Comparison of ENCODE assay signal across 8 mouse cellular contexts in the genomic region with DNA sequence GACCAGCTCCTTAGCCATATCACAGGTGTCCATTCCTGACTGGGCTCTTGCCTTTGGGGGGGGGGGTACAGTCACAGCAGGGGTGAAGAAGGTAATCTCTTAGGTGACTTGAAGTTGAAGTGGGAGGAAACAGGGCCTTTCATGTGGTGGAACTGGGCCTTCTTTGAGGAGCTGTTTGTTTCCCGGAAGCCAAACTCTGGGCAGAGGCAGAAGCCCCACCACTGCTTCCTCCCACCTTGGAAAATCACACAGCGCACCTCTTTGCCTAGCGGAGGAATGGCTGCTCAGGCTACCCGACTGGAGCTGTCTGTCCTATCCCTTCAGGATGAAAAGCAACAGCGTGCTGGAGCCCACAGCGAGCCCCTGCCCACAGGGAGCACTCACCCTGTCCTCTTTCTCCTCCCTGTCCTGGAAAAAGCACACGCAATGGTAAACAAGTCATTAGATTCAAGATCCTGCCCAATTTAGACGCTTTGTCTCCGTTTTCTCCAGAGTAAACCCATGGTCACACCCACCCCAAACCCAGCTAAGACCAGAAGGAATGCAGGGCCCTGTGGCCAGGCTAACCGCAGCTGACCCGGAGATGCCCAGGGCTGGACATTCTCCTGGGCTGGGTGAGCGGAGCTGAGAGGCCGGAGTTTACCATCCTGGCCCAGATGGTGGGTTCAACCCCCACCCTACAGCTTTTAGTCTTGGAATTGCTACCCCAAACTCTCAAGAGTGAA. TPM values are rescaled to one million over a fixed set of nuclear protein-coding genes. Genes with fewer than 3 reads are reported as not detected.
DNase-seq lines count a peak whose midpoint lies in the region; ATAC-seq and TF ChIP-seq lines count a peak whose summit lies in the region.
"Had no signal": no experiment of that assay in that cellular context is flagged by ENCODE, and none has a peak within 500 bp of the region (broad histone marks: within the 10 kb centered on the region; RNA-seq: fewer than 3 reads in every experiment).

No protein-coding gene starts in this region.

- TF ChIP-seq CTCF in layer of hippocampus, adult 2 months (conservative IDR thresholded peaks at IDR 0.05): no peak
- no peak for TF ChIP-seq CTCF in bone marrow, adult 2 months (IDR thresholded peaks at IDR 0.05; ENCODE audit: control insufficient read depth, insufficient read depth, low read length)

- ATAC-seq in intestine, embryonic 15.5 days: no peak
- peak; percentile 8; the same call in 1 of the 2 replicates for ATAC-seq in stomach, embryonic 16.5 days (ENCODE audit: insufficient read depth, low FRiP score)
- no peak for ATAC-seq in forebrain, embryonic 14.5 days
- ATAC-seq: forebrain, embryonic 15.5 days had no signal

- peak overlapping the region; percentile 39 for H3K4me2 ChIP-seq in intestine, embryonic 15.5 days (replicated peaks)
- H3K4me2 ChIP-seq in stomach, embryonic 16.5 days (ENCODE audit: low read depth, low read length): peak overlapping the region; percentile 36; the same call in 1 of the 2 replicates
- no peak overlapping the region for H3K4me2 ChIP-seq in forebrain, embryonic 14.5 days (ENCODE audit: low read length)
- H3K4me2 ChIP-seq: forebrain, embryonic 15.5 days had no signal

- no peaks in the 10 kb centered on the region for H3K27me3 ChIP-seq in intestine, embryonic 15.5 days (replicated peaks)
- H3K27me3 ChIP-seq in stomach, embryonic 16.5 days (ENCODE audit: control insufficient read depth, insufficient read depth, low read length): no peaks in the 10 kb centered on the region
- no peaks in the 10 kb centered on the region for H3K27me3 ChIP-seq in forebrain, embryonic 14.5 days (replicated peaks; ENCODE audit: control insufficient read depth, insufficient read depth, low read length)
- H3K27me3 ChIP-seq: forebrain, embryonic 15.5 days had no signal

- H3K4me1 ChIP-seq in bone marrow, adult 2 months (ENCODE audit: control insufficient read depth, insufficient read depth, low read length): peaks cover 21% of the 10 kb centered on the region
- peaks cover 16% of the 10 kb centered on the region for H3K4me1 ChIP-seq in intestine, embryonic 15.5 days (replicated peaks)
- peaks cover 15% of the 10 kb centered on the region for H3K4me1 ChIP-seq in stomach, embryonic 16.5 days (ENCODE audit: control insufficient read depth, insufficient read depth, low read length)
- H3K4me1 ChIP-seq in forebrain, embryonic 14.5 days (ENCODE audit: control insufficient read depth, insufficient read depth, low read length): no peaks in the 10 kb centered on the region
- H3K4me1 ChIP-seq: forebrain, embryonic 15.5 days had no signal

- DNase-seq in layer of hippocampus, adult 2 months (ENCODE audit: low spot score in 2 of 2): no peak
- DNase-seq in layer of hippocampus, adult 8-10 months (ENCODE audit: low spot score in 2 of 2): no peak
- no peak for DNase-seq in frontal cortex, postnatal 10 days (ENCODE audit: low spot score in 2 of 2)
- no peak for DNase-seq in forebrain, embryonic 14.5 days (ENCODE audit: low spot score)

- no peak overlapping the region for H3K9ac ChIP-seq in intestine, embryonic 15.5 days
- H3K9ac ChIP-seq in stomach, embryonic 16.5 days (ENCODE audit: low read length): peak overlapping the region; percentile 6; the same call in 1 of the 2 replicates
- H3K9ac ChIP-seq in forebrain, embryonic 14.5 days (ENCODE audit: low read length): no peak overlapping the region
- H3K9ac ChIP-seq: forebrain, embryonic 15.5 days had no signal

- H3K36me3 ChIP-seq in intestine, embryonic 15.5 days: no peaks in the 10 kb centered on the region
- no peaks in the 10 kb centered on the region for H3K36me3 ChIP-seq in stomach, embryonic 16.5 days (ENCODE audit: control insufficient read depth, insufficient read depth, low read length)
- no peaks in the 10 kb centered on the region for H3K36me3 ChIP-seq in forebrain, embryonic 14.5 days (ENCODE audit: control insufficient read depth, insufficient read depth, low read length)
- H3K36me3 ChIP-seq: forebrain, embryonic 15.5 days had no signal

- no peak overlapping the region for H3K4me3 ChIP-seq in layer of hippocampus, adult 2 months
- H3K4me3 ChIP-seq in bone marrow, adult 2 months (replicated peaks; ENCODE audit: control insufficient read depth, low read depth, low read length): no peak overlapping the region
- H3K4me3 ChIP-seq in intestine, embryonic 15.5 days (replicated peaks): no peak overlapping the region
- no peak overlapping the region for H3K4me3 ChIP-seq in stomach, embryonic 16.5 days (replicated peaks; ENCODE audit: low read length)
- H3K4me3 ChIP-seq in forebrain, embryonic 14.5 days (ENCODE audit: low read depth, low read length): no peak overlapping the region
- H3K4me3 ChIP-seq: forebrain, embryonic 15.5 days had no signal

- H3K9me3 ChIP-seq in intestine, embryonic 15.5 days: no peaks in the 10 kb centered on the region
- H3K9me3 ChIP-seq in stomach, embryonic 16.5 days (replicated peaks; ENCODE audit: control insufficient read depth, low read length): no peaks in the 10 kb centered on the region
- H3K9me3 ChIP-seq in forebrain, embryonic 14.5 days (replicated peaks; ENCODE audit: control insufficient read depth, low read length): no peaks in the 10 kb centered on the region
- H3K9me3 ChIP-seq: forebrain, embryonic 15.5 days had no signal

- peak overlapping the region; percentile 12; the same call in 1 of the 2 replicates for H3K27ac ChIP-seq in layer of hippocampus, adult 2 months
- H3K27ac ChIP-seq in bone marrow, adult 2 months (ENCODE audit: control insufficient read depth, insufficient read depth, low read depth, low read length, poor library complexity): peak overlapping the region; percentile 69
- peak overlapping the region; percentile 72 for H3K27ac ChIP-seq in intestine, embryonic 15.5 days
- peak overlapping the region; percentile 39 for H3K27ac ChIP-seq in stomach, embryonic 16.5 days (ENCODE audit: low read length)
- no peak overlapping the region for H3K27ac ChIP-seq in forebrain, embryonic 14.5 days (ENCODE audit: low read depth, low read length)
- H3K27ac ChIP-seq: forebrain, embryonic 15.5 days had no signal

- TF ChIP-seq POLR2A in bone marrow, adult 2 months (IDR thresholded peaks at IDR 0.05; ENCODE audit: borderline replicate concordance, control insufficient read depth, low read depth, low read length): no peak

- WGBS in bone marrow, adult 2 months: 72% methylated on average over 13 of the region's 13 CpGs
- WGBS in intestine, embryonic 15.5 days: 41% methylated on average over 13 of the region's 13 CpGs
- 48% methylated on average over 13 of the region's 13 CpGs for WGBS in stomach, embryonic 16.5 days
- WGBS in forebrain, embryonic 14.5 days: 72% methylated on average over 13 of the region's 13 CpGs

RNA-seq across cellular contexts. Expression of a gene that starts 24.1 kb away (rescaled TPM):
- 1 to 10 TPM; 4.0 to 4.3 TPM for total RNA-seq in layer of hippocampus, adult 2 months (2021)
- total RNA-seq in layer of hippocampus, adult 8-10 months (2022): 10 to 100 TPM in 1 of 4 experiments, 1 to 10 TPM in 3; 4.4 to 11.1 (median 6.3) TPM
- polyA plus RNA-seq in bone marrow, adult 2 months (2011; ENCODE audit: insufficient read depth, insufficient read length, low replicate concordance, missing spikeins): 17.4 and 33.9 TPM in 2 replicates
- polyA plus RNA-seq in intestine, embryonic 15.5 days (2015; fragmentation: Nextera tagmentation; extraction: Ambion mirVana): 12.6 and 14.4 TPM in 2 replicates
- 9.9 and 12.8 TPM in 2 replicates for polyA plus RNA-seq in stomach, embryonic 16.5 days (2015; fragmentation: Nextera tagmentation; extraction: Ambion mirVana)
- 5.5 and 6.2 TPM in 2 replicates for polyA plus RNA-seq in forebrain, embryonic 14.5 days (2014; fragmentation: Nextera tagmentation; extraction: Ambion mirVana)
